Mouse (Mus musculus): ENCODE results near the gene Crisp2. TPM values are rescaled to one million over a fixed set of nuclear protein-coding genes. Genes with fewer than 3 reads are reported as not detected.
"Not testable (repeated sequence)": the region's sequence is repeated elsewhere in the genome, so short reads cannot be mapped to it uniquely, and the experiment has no call there.

The Crisp2 gene
- polyA plus RNA-seq, 1 experiment from 2014 or later, result not detected

- H3K36me3 ChIP-seq, result no peaks in the 10 kb centered on the region
- H3K9ac ChIP-seq, result no peak overlapping the region
- no peak overlapping the region for H3K4me2 ChIP-seq (replicated peaks)
- no peaks in the 10 kb centered on the region for H3K4me1 ChIP-seq
- no peaks in the 10 kb centered on the region for H3K9me3 ChIP-seq (replicated peaks)
- ATAC-seq (ENCODE audit: low FRiP score), result no peak
- H3K27me3 ChIP-seq, result no peaks in the 10 kb centered on the region
- no peak overlapping the region for H3K27ac ChIP-seq
- no peak overlapping the region for H3K4me3 ChIP-seq
- WGBS, result 92% methylated on average over 3 of the region's 3 CpGs
Measured at GRCm38 (mm10) chr17:40802707-40803340, 4.0 kb downstream of the Crisp2 start.

- ATAC-seq (ENCODE audit: low FRiP score), result no peak
- H3K4me1 ChIP-seq, result no peaks in the 10 kb centered on the region
- 60% methylated on average over 20 of the region's 20 CpGs for WGBS
- H3K36me3 ChIP-seq, result no peaks in the 10 kb centered on the region
- no peaks in the 10 kb centered on the region for H3K27me3 ChIP-seq
- no peak overlapping the region for H3K9ac ChIP-seq
- H3K4me3 ChIP-seq, result no peak overlapping the region
- H3K9me3 ChIP-seq (replicated peaks), result no peaks in the 10 kb centered on the region
- no peak overlapping the region for H3K4me2 ChIP-seq (replicated peaks)
- no peak overlapping the region for H3K27ac ChIP-seq
Measured at GRCm38 (mm10) chr17:40793921-40794854, 12.6 kb downstream of the Crisp2 start.

GRCm38 (mm10) chr17:40789877-40790276, 16.9 kb downstream of the Crisp2 start:
- Histone ChIP-seq H3K27ac (no peak overlapping the region), H3K27me3 (no peaks in the 10 kb centered on the region), H3K4me3 (no peak overlapping the region), H3K4me1 (no peaks in the 10 kb centered on the region), H3K4me2 (replicated peaks) (no peak overlapping the region), H3K9ac (no peak overlapping the region), H3K9me3 (replicated peaks) (no peaks in the 10 kb centered on the region), H3K36me3 (no peaks in the 10 kb centered on the region)
- no peak for ATAC-seq (ENCODE audit: low FRiP score)

DNA sequence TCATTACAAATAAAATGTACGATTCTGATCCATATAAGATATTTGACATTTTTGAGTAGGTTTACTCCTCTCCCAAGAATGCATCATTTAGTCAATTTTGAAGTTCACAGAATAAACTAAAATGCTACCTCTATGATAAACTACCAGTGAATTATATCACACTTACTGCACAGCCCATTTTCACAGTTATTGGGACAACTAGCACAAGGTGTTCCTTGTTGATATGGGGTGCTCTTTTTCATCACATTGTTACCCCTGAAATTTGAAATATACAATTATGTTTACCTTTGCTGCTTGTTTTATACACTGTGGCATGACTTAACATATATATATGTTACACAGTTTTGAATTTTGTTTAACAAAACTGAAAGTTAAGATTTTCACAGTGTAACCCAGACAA, 39.7 kb downstream of the Crisp2 start:
- H3K36me3 ChIP-seq, result no peaks in the 10 kb centered on the region
- no peak for ATAC-seq (ENCODE audit: low FRiP score)
- H3K27me3 ChIP-seq, result no peaks in the 10 kb centered on the region
- no peak overlapping the region for H3K27ac ChIP-seq
- 82% methylated on average over 1 of the region's 1 CpGs for WGBS
- no peaks in the 10 kb centered on the region for H3K4me1 ChIP-seq
- H3K9ac ChIP-seq, result no peak overlapping the region
- no peak overlapping the region for H3K4me2 ChIP-seq (replicated peaks)
- no peak overlapping the region for H3K4me3 ChIP-seq
- H3K9me3 ChIP-seq (replicated peaks), result no peaks in the 10 kb centered on the region

DNA sequence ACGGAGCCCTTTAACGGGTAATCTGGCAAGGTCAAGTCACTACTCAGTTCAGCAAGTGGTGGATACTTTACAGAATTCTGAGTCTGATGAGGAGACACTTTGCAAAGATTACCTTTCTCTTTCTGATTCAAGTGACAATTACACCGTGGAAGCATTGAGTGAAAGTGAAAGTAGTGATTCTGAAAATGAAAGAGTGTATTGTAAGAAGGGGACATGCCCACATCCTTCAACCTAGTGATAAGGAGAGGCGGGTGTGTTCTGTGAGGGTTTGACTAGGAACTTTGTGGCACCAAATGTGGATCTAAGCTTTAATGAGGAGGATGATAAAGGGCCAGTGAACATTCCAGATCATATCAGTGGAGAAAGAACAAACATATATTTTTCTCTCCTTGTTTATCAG, 43.1 kb downstream of the Crisp2 start:
- Histone ChIP-seq H3K4me3 (no peak overlapping the region), H3K4me1 (no peaks in the 10 kb centered on the region), H3K9me3 (replicated peaks) (no peaks in the 10 kb centered on the region), H3K4me2 (replicated peaks) (no peak overlapping the region), H3K27ac (no peak overlapping the region), H3K9ac (no peak overlapping the region), H3K27me3 (no peaks in the 10 kb centered on the region), H3K36me3 (no peaks in the 10 kb centered on the region)
- whole genome bisulfite sequencing, result 80% methylated on average over 4 of the region's 4 CpGs
- no peak for ATAC-seq (ENCODE audit: low FRiP score)

GRCm38 (mm10) chr17:40731724-40732123, 75.1 kb downstream of the Crisp2 start:
- no peak overlapping the region for H3K4me2 ChIP-seq (replicated peaks)
- H3K9me3 ChIP-seq (replicated peaks), result no peaks in the 10 kb centered on the region
- WGBS, result 66% methylated on average over 4 of the region's 4 CpGs
- no peak overlapping the region for H3K9ac ChIP-seq
- H3K4me3 ChIP-seq, result no peak overlapping the region
- no peak overlapping the region for H3K27ac ChIP-seq
- H3K27me3 ChIP-seq, result no peaks in the 10 kb centered on the region
- H3K36me3 ChIP-seq, result no peaks in the 10 kb centered on the region
- no peak for ATAC-seq (ENCODE audit: low FRiP score)
- no peaks in the 10 kb centered on the region for H3K4me1 ChIP-seq

DNA sequence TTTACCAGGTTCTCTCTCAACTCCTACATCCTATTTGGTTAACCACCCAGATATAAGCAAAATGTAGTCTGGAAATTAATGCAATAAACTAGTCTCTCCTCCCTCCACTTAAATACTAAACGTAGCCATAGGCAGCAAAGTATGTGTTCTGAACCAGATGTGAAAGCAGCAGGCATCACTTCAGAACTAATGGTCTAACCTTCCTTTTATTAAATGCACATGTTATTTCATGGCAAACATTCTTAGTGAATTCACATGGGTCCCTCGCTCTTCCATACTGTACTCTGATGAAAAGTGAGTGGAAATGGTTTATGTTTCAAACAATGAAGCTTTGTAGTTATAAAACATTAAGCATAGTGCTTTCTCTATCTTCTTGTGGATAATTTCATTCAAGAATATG, 75.5 kb downstream of the Crisp2 start:
- WGBS, result 73% methylated on average over 2 of the region's 2 CpGs

GRCm38 (mm10) chr17:40726820-40727219, 80.0 kb downstream of the Crisp2 start, which contains the start of gene Esp1:
Esp1 (plus strand) TSS chr17:40727120.
- no peaks in the 10 kb centered on the region for H3K27me3 ChIP-seq
- 84% methylated on average over 2 of the region's 2 CpGs for WGBS
- H3K4me1 ChIP-seq, result no peaks in the 10 kb centered on the region
- no peaks in the 10 kb centered on the region for H3K36me3 ChIP-seq
- no peak within 1 kb of the TSS for H3K9ac ChIP-seq
- no peak for ATAC-seq (ENCODE audit: low FRiP score)
- H3K9me3 ChIP-seq (replicated peaks), result no peaks in the 10 kb centered on the region
- no peak within 1 kb of the TSS for H3K27ac ChIP-seq
- H3K4me3 ChIP-seq, result no peak within 1 kb of the TSS
- no peak within 1 kb of the TSS for H3K4me2 ChIP-seq (replicated peaks)

More for the DNA sequence above, 75.5 kb downstream of the Crisp2 start:
- no peak overlapping the region for H3K4me2 ChIP-seq (replicated peaks)
- H3K27ac ChIP-seq, result no peak overlapping the region
- no peaks in the 10 kb centered on the region for H3K9me3 ChIP-seq (replicated peaks)
- H3K27me3 ChIP-seq, result no peaks in the 10 kb centered on the region
- no peak for ATAC-seq (ENCODE audit: low FRiP score)
- H3K9ac ChIP-seq, result no peak overlapping the region
- H3K4me3 ChIP-seq, result no peak overlapping the region
- no peaks in the 10 kb centered on the region for H3K4me1 ChIP-seq
- no peaks in the 10 kb centered on the region for H3K36me3 ChIP-seq

DNA sequence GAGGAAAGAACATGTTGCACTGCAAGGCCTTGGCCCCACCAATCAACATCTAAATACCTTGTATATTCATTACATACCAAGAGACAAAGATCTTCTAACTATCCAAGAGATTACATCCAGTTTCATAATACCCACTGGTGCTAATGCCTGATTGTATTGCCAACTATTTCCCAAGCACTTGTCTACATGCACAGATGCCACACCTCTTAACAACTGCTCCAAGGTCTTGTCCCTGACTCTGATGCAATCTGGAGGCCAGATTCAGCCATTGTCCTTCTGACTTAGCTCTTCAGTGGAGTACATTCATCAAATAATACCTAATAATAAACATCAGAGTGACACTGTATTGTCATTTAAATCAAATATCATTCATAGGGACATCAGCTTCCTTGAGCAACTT, 89.7 kb downstream of the Crisp2 start:
- H3K4me2 ChIP-seq (replicated peaks); H3K36me3 ChIP-seq; ATAC-seq (ENCODE audit: low FRiP score); H3K4me3 ChIP-seq; H3K4me1 ChIP-seq; H3K27ac ChIP-seq; H3K27me3 ChIP-seq; H3K9me3 ChIP-seq (replicated peaks); H3K9ac ChIP-seq: not testable (repeated sequence)

- H3K9ac ChIP-seq, result no peak overlapping the region
- no peaks in the 10 kb centered on the region for H3K9me3 ChIP-seq (replicated peaks)
- no peaks in the 10 kb centered on the region for H3K4me1 ChIP-seq
- no peaks in the 10 kb centered on the region for H3K27me3 ChIP-seq
- ATAC-seq (ENCODE audit: low FRiP score), result no peak
- no peaks in the 10 kb centered on the region for H3K36me3 ChIP-seq
- no peak overlapping the region for H3K4me2 ChIP-seq (replicated peaks)
- no peak overlapping the region for H3K27ac ChIP-seq
- H3K4me3 ChIP-seq, result no peak overlapping the region
Measured at GRCm38 (mm10) chr17:40716273-40716672, 90.5 kb downstream of the Crisp2 start.
